Mouse (Mus musculus) kidney, adult 2 months (tissue): Measurements from ENCODE around the gene CN725425.

Source experiments
- CTCF ChIP-seq: fragments of 200-500 bp; conservative IDR thresholded peaks from 2 replicates; pipeline ENCODE4 v1.5.1; 2011; ENCODE audit warnings: low read depth, mild to moderate bottlenecking, control low read depth, low read length, moderate library complexity, mixed read lengths; ENCODE audit not compliant: insufficient read depth, insufficient read length
- POLR2A ChIP-seq: fragments of 200-500 bp; IDR thresholded peaks from one replicate; pipeline ENCODE4 v1.6.1; 2011; ENCODE audit warnings: low read depth, low read length, control low read depth

DNA sequence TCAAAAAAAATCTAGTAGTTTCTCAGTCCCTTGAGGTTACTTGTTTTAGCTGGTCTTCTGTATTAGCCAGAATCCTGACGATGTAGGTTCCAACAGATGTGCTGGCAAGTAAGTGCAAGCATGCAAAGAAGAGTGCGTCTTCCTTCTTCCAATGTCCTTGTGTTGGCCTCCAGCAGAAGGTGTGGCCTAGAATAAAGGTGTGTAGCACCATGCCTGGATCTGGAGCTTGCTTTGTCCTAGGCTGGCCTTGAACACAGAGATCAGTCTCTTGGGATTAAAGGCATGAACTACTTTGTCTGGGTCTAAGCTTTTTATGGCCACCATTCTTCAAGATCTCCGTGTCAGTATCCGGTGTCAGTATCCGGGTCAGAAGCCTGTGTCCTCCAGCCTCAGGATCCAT is 80.3 kb downstream of the CN725425 start:
- TF ChIP-seq CTCF (no peak), POLR2A (no peak)
